Mouse (Mus musculus): ENCODE data around the gene Vav1. TPM values are rescaled to one million over a fixed set of nuclear protein-coding genes. Genes with fewer than 3 reads are reported as not detected.

Gene Vav1
- polyA plus RNA-seq, 1 experiment from 2014 or later, result 14.1 TPM

DNA sequence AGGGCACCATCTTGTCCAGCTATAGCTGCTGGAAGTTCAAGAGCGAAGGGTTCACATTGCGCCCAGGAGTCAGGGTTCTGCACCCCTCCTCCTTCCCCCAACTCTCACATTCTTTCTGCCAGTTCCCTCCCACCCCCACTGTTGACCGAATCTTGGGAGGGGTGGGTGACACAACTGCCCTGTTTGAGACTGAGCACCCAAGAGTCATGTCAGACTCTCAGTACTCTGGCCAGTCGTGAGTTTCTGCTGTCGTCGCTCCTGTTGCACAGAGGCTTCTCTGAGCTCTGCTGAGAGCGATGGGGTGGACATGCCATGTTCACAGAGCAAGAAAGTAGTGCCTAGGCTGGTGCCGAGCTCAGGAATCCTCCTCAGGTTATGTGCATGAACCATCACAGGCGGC, 60.4 kb downstream of the Vav1 start:
- Histone ChIP-seq H3K4me1 (ENCODE audit: insufficient read depth) (peaks cover 8% of the 10 kb centered on the region), H3K27me3 (ENCODE audit: insufficient read depth, low read length) (no peaks in the 10 kb centered on the region), H3K9me3 (ENCODE audit: low read length) (no peaks in the 10 kb centered on the region; the same call in 1 of the 2 replicates), H3K4me3 (ENCODE audit: low read depth, low read length) (no peak overlapping the region), H3K9ac (replicated peaks) (no peak overlapping the region), H3K27ac (ENCODE audit: low read depth) (peak overlapping the region; percentile 44; the same call in 1 of the 2 replicates), H3K36me3 (replicated peaks; ENCODE audit: insufficient read depth, low read length) (no peaks in the 10 kb centered on the region), H3K4me2 (ENCODE audit: low read depth, low read length) (no peak overlapping the region)
- ATAC-seq (no peak), DNase-seq (no peak)
- TF ChIP-seq CTCF (IDR thresholded peaks at IDR 0.05; ENCODE audit: low read depth), result no peak
- no peak for TF ChIP-seq EP300 (IDR thresholded peaks at IDR 0.05; ENCODE audit: low read depth)
- 61% methylated on average over 9 of the region's 9 CpGs for WGBS (ENCODE audit: insufficient replicate concordance)

DNA sequence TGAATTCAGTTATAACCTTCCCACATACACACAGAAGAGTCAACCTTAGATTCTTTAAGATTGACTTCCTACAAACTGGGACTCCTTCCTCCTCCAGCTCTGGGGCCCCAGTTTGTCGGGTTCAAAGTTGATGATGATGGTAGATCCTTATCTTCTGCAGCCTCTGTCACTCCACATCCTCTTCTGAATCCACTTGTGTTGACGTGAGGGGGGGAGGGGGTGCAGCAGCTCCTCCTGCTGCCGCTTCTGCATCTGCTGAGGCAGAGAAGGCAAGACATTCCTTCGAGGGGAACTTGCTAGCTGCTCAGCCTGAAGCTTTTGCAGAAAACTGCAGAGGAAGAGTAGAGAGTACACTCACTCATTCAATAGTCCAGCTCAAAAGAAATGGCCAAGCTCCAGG, 62.7 kb downstream of the Vav1 start:
- no peak overlapping the region for H3K9ac ChIP-seq (replicated peaks)
- peaks cover 4% of the 10 kb centered on the region for H3K4me1 ChIP-seq (ENCODE audit: insufficient read depth)
- H3K9me3 ChIP-seq (ENCODE audit: low read length), result no peaks in the 10 kb centered on the region; the same call in 1 of the 2 replicates
- H3K27ac ChIP-seq (ENCODE audit: low read depth), result 0 out of 2 replicates have a peak overlapping the region, but pooled peaks have one; percentile 29
- no peaks in the 10 kb centered on the region for H3K36me3 ChIP-seq (replicated peaks; ENCODE audit: insufficient read depth, low read length)
- no peak overlapping the region for H3K4me2 ChIP-seq (ENCODE audit: low read depth, low read length)
- H3K27me3 ChIP-seq (ENCODE audit: insufficient read depth, low read length), result no peaks in the 10 kb centered on the region
- 42% methylated on average over 4 of the region's 4 CpGs for WGBS (ENCODE audit: insufficient replicate concordance)
- ATAC-seq (no peak; the same call in 1 of the 2 replicates), DNase-seq (no peak)
- no peak overlapping the region for H3K4me3 ChIP-seq (ENCODE audit: low read depth, low read length)
- TF ChIP-seq EP300 (IDR thresholded peaks at IDR 0.05; ENCODE audit: low read depth) (no peak), CTCF (IDR thresholded peaks at IDR 0.05; ENCODE audit: low read depth) (no peak)

DNA sequence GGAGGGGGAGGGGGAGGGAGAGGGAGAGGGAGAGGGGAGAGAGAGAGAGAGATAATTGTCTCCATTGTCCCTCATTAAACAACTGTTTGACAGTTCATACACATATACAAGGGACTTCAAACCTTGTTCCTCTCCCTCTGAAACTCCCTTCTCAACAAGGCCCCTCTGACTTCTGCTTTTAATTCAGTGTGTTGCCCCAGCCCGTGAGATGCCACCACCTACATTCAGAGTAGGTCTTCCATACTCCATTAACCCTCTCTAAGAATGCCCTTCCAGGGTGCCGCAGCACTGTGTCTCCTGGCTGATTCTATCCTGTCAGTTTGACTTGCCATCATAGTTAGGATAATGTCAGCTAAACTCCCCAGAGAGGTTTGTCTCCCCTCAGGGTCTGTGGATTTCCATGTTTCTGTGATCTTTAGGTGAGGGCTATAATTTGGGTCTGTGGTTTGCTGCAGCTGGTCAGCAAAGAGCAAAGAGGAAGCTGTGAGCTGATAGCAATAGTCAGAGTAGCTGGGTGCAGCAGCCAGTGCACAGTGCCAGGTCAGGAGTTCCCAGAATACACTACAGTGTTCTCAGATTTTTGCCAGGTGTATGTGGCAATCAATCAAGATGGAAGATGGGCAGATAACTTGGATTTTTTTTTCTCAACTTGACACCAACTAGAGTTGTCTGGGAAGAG, 65.3 kb downstream of the Vav1 start:
- TF ChIP-seq EP300 (IDR thresholded peaks at IDR 0.05; ENCODE audit: low read depth), result no peak
- TF ChIP-seq CTCF (IDR thresholded peaks at IDR 0.05; ENCODE audit: low read depth), result no peak
- Histone ChIP-seq H3K9ac (replicated peaks) (no peak overlapping the region), H3K4me3 (ENCODE audit: low read depth, low read length) (no peak overlapping the region), H3K27ac (ENCODE audit: low read depth) (peak overlapping the region; percentile 78), H3K9me3 (ENCODE audit: low read length) (no peaks in the 10 kb centered on the region; the same call in 1 of the 2 replicates), H3K36me3 (replicated peaks; ENCODE audit: insufficient read depth, low read length) (no peaks in the 10 kb centered on the region), H3K4me1 (ENCODE audit: insufficient read depth) (peaks cover 8% of the 10 kb centered on the region), H3K4me2 (ENCODE audit: low read depth, low read length) (no peak overlapping the region), H3K27me3 (ENCODE audit: insufficient read depth, low read length) (no peaks in the 10 kb centered on the region)
- WGBS (ENCODE audit: insufficient replicate concordance), result 29% methylated on average over 2 of the region's 2 CpGs
- ATAC-seq (peak; percentile 54), DNase-seq (no peak)

DNA sequence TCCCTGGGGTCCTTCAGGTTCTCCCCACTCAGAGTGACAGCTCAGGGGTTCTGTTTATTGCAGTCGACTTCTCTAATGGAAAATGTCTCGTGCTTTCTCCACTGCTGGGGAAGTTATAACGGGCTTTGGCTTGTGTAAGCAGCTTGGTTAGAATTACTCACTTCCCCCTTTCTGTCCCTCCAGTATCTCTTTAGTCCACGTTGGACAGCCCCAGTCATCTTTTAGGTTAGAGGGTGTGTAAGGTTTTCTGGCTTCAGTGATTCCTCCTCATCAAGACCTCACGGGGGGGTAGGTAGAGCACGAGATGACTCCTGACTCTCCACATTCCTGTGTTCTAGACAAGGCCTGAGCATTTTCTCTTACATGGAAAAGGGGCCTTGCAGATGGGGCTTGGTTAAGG, 68.1 kb downstream of the Vav1 start:
- Histone ChIP-seq H3K9ac (replicated peaks) (no peak overlapping the region), H3K4me3 (ENCODE audit: low read depth, low read length) (no peak overlapping the region), H3K4me1 (ENCODE audit: insufficient read depth) (peaks cover 6% of the 10 kb centered on the region; the same call in 1 of the 2 replicates), H3K4me2 (ENCODE audit: low read depth, low read length) (no peak overlapping the region), H3K27me3 (ENCODE audit: insufficient read depth, low read length) (no peaks in the 10 kb centered on the region), H3K36me3 (replicated peaks; ENCODE audit: insufficient read depth, low read length) (no peaks in the 10 kb centered on the region), H3K9me3 (ENCODE audit: low read length) (no peaks in the 10 kb centered on the region; the same call in 1 of the 2 replicates), H3K27ac (ENCODE audit: low read depth) (peak overlapping the region; percentile 55; the same call in 1 of the 2 replicates)
- peak; percentile 58 for ATAC-seq
- no peak for DNase-seq
- TF ChIP-seq EP300 (IDR thresholded peaks at IDR 0.05; ENCODE audit: low read depth) (peak; percentile 38), CTCF (IDR thresholded peaks at IDR 0.05; ENCODE audit: low read depth) (no peak)
- WGBS (ENCODE audit: insufficient replicate concordance), result 16% methylated on average over 6 of the region's 6 CpGs

DNA sequence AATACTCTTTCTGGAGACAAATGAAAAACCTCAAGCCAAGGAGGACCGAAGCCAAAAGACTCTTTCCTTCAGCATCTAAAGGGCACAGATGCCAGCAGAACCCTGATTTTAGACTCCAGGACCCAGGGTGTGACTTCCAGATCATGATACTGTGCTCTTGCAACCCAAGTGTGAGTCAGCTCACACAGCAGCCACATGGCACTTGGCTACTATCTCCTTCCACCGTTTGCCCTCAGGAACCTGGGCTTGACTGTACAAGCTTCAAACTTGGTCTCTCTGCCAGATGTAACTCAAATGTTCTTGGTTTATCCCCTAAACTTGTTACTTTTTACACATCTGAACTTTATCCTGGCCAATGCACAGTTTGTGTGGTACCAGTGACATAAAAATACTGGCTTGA, 68.9 kb downstream of the Vav1 start:
- DNase-seq, result no peak
- no peak overlapping the region for H3K4me2 ChIP-seq (ENCODE audit: low read depth, low read length)
- no peak overlapping the region for H3K9ac ChIP-seq (replicated peaks)
- ATAC-seq, result no peak
- WGBS (ENCODE audit: insufficient replicate concordance), result 46% methylated on average over 2 of the region's 2 CpGs
- H3K27ac ChIP-seq (ENCODE audit: low read depth), result 0 out of 2 replicates have a peak overlapping the region, but pooled peaks have one; percentile 55
- peaks cover 6% of the 10 kb centered on the region; the same call in 1 of the 2 replicates for H3K4me1 ChIP-seq (ENCODE audit: insufficient read depth)
- H3K9me3 ChIP-seq (ENCODE audit: low read length), result no peaks in the 10 kb centered on the region
- H3K36me3 ChIP-seq (replicated peaks; ENCODE audit: insufficient read depth, low read length), result no peaks in the 10 kb centered on the region
- TF ChIP-seq CTCF (IDR thresholded peaks at IDR 0.05; ENCODE audit: low read depth), result no peak
- TF ChIP-seq EP300 (IDR thresholded peaks at IDR 0.05; ENCODE audit: low read depth), result no peak
- no peaks in the 10 kb centered on the region for H3K27me3 ChIP-seq (ENCODE audit: insufficient read depth, low read length)
- H3K4me3 ChIP-seq (ENCODE audit: low read depth, low read length), result no peak overlapping the region

DNA sequence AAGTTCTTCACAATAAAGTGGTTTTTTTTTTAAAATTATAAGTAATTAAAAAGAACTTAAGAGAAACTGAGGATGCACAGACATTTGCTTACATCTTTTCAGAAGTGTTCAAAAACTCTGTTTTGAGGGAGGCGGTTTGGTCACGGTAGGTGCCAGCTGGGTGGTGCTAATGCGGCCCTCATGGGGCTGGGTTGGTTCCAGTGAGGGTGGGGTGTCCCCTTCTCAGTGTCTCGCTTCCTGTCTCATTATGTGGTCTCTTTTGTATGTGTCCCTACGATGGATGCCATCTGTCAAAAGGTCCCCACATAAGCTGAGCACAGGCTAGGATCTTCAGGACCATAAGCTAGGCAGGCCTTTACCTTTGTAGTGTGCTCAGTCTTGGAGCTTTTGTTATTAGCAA, 70.2 kb downstream of the Vav1 start:
- H3K9me3 ChIP-seq (ENCODE audit: low read length), result no peaks in the 10 kb centered on the region
- no peaks in the 10 kb centered on the region for H3K36me3 ChIP-seq (replicated peaks; ENCODE audit: insufficient read depth, low read length)
- TF ChIP-seq EP300 (IDR thresholded peaks at IDR 0.05; ENCODE audit: low read depth) (no peak), CTCF (IDR thresholded peaks at IDR 0.05; ENCODE audit: low read depth) (no peak)
- no peaks in the 10 kb centered on the region for H3K27me3 ChIP-seq (ENCODE audit: insufficient read depth, low read length)
- WGBS (ENCODE audit: insufficient replicate concordance), result 61% methylated on average over 5 of the region's 5 CpGs
- H3K4me1 ChIP-seq (ENCODE audit: insufficient read depth), result peaks cover 6% of the 10 kb centered on the region; the same call in 1 of the 2 replicates
- ATAC-seq (0 out of 2 replicates have a peak, but pooled peaks have one; percentile 38), DNase-seq (no peak)
- H3K27ac ChIP-seq (ENCODE audit: low read depth), result no peak overlapping the region
- no peak overlapping the region for H3K4me2 ChIP-seq (ENCODE audit: low read depth, low read length)
- no peak overlapping the region for H3K9ac ChIP-seq (replicated peaks)
- H3K4me3 ChIP-seq (ENCODE audit: low read depth, low read length), result no peak overlapping the region
